Mouse (Mus musculus) lung, adult 2 months (tissue): Measurements from ENCODE around the gene Scrn3. TPM values are rescaled to one million over a fixed set of nuclear protein-coding genes. Genes with fewer than 3 reads are reported as not detected.

Experiments
- DNase-seq: peaks from one replicate; pipeline ENCODE4 v3.0.0; 2022
- H3K4me1 ChIP-seq: fragments of 200-500 bp; 2 replicates; pipeline ENCODE4 v1.6.1; 2011; ENCODE audit warnings: low read length; ENCODE audit not compliant: control insufficient read depth, insufficient read depth
- H3K4me3 ChIP-seq: fragments of 200-500 bp; replicated peaks from 2 replicates; pipeline ENCODE3; 2011; ENCODE audit warnings: low read depth, mild to moderate bottlenecking, control low read depth, low read length; ENCODE audit errors: extremely low read depth
- CTCF ChIP-seq: fragments of 200-500 bp; IDR thresholded peaks from 2 replicates; pipeline ENCODE4 v1.5.1; 2011; ENCODE audit warnings: mild to moderate bottlenecking, low read length, control low read depth; ENCODE audit not compliant: insufficient read depth
- POLR2A ChIP-seq: fragments of 200-500 bp; IDR thresholded peaks from 2 replicates; pipeline ENCODE4 v1.6.1; 2011; ENCODE audit warnings: low read depth, mild to moderate bottlenecking, control low read depth, low read length, borderline replicate concordance; ENCODE audit errors: extremely low read depth
- WGBS: fragments of 180-500 bp; shearing (Covaris S2); methylation state at CpG from one replicate; pipeline ENCODE4 v1.1.7; 2018; 5-methylcytosine and 5-hydroxymethylcytosine counted together
- polyA plus RNA-seq: library from polyadenylated mRNA; depleted of rRNA; stranded (reverse); fragments of >200 nt; gene quantifications from 2 replicates; pipeline ENCODE4 v1.2.3, GENCODE M21; 2012

The Scrn3 gene
- polyA plus RNA-seq, 1 experiment: 8.9 TPM

DNA sequence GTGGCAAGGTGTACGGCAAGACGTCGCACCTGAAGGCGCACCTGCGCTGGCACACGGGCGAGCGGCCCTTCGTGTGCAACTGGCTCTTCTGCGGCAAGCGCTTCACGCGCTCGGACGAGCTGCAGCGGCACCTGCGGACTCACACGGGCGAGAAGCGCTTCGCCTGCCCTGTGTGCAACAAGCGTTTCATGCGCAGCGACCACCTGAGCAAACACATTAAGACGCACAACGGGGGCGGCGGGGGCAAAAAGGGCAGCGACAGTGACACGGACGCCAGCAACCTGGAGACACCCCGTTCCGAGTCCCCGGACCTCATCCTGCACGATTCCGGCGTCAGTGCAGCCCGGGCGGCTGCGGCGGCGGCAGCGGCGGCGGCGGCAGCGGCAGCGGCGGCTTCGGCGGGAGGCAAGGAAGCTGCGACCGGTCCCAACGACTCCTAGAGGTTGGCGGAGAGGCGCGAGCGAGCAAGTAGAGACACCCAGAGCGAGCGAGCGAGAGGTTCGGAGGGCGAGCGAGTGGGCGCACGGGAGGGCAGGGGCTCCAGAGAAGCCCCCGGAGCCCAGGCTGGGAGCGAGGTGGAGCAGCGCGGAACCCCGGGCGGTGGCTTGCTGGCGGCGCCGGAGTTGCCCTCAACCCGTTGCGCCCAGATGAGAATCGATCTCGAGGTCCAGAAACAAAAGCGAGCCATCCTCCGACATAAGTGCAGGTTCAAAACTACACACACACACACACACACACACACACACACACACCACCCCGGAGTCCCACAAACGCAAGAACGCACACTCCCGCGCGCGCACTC, 38.1 kb upstream of the Scrn3 start:
- WGBS: 2% methylated on average over 88 of the region's 88 CpGs
- peak; percentile 63 for DNase-seq
- H3K4me1 ChIP-seq: peaks cover 17% of the 10 kb centered on the region
- no peak overlapping the region for H3K4me3 ChIP-seq
- TF ChIP-seq POLR2A (no peak), CTCF (no peak)

DNA sequence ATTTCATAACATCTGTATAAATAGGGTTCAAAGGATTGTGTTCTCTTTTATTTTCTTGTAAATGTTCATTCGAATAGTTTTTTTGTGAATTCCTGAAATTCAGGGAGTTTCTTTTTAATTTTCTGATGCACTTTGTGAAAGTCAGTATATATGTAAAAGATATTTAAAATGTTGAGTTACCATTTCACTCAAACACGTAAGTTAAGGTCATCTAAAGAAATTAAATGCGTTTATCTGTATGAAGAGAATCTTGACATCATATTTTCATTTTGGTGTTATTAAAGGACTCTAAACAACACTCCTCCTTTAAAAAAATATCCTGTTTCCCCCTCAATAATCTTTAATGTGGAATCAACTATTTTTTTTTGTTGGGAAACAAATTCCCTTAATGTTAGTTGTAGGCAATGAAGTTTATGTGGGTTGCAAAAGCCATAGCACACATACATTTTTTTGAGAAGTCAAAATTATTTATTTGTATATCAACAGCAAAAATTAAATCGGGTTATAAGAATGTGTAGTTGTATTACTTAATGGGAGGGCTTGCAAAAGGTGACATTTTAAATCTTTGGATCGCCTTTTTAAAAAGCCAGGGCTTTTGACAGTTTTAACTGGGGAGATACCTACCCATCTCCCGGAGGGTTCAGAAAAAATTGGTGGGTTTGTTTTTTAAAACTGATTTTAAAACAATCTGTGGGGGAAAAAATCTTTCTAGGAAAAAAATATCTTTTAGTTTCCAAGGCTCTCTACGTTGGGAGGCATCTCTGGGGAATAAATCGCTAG, 37.0 kb upstream of the Scrn3 start:
- no peak for DNase-seq

DNA sequence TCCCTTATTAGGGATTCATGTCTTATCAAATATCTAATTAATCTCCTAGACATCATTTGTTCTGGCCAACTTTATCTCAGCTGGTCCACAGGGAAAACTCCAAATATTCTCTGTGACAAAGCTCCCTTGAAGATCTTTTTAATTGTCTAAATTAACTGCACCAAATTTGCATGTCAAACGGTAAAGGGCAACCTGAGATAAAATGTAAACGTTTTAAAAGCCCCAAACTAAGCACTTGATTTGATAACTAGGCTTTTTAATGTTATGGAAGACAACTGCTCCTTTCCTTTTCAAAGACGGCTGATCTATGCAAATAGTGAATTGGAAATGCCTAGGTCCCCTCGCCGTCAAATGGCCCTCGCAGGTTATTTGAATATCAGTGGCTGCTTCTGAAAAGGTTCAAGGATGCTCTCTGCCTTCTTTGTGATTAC, 36.2 kb upstream of the Scrn3 start:
- TF ChIP-seq POLR2A (no peak), CTCF (no peak)
- no peak overlapping the region for H3K4me3 ChIP-seq
- H3K4me1 ChIP-seq: peaks cover 17% of the 10 kb centered on the region
- no peak for DNase-seq
- 7% methylated on average over 6 of the region's 6 CpGs for WGBS

More for the DNA sequence above, 37.0 kb upstream of the Scrn3 start:
- no peak overlapping the region for H3K4me3 ChIP-seq
- WGBS: 22% methylated on average over 8 of the region's 8 CpGs
- H3K4me1 ChIP-seq: peaks cover 17% of the 10 kb centered on the region
- TF ChIP-seq POLR2A (no peak), CTCF (no peak)

DNA sequence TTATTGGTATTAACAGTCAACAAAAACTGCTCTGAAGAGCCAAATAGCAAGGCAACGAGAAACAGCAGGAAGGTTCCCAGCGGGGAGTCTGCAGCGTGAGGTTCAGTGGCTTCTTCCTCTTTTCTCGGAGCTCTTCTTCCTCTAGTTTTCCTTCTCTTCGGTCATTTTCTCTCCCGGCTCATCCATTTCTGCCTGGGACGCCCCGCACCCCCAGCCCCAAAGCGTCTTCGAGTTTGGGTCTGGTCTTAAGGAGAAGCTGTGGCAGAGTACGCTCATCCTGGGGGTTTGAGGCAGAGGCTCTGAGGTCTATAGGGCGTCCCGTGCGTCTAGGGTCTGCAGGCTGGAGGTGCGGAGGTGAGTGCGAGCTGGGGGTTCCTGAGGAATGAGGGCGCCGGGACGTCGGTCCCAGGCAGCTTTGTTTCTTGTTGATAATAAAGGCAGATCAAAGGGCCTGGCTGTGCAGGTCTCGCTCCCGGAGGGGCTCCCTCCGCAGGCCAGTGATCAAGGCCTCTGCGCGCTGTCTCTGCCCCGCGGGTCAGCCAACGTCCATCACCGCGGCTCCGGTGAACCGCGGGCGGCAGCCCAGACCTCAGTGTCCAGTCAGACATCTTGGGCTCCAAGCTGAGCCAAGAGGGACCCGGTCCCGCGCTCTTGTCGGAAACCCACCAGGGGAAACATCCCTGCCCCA, 35.2 kb upstream of the Scrn3 start:
- 8% methylated on average over 38 of the region's 38 CpGs for WGBS
- TF ChIP-seq POLR2A: no peak
- TF ChIP-seq CTCF: no peak
- DNase-seq: peak; percentile 24
- Histone ChIP-seq H3K4me3 (no peak overlapping the region), H3K4me1 (peaks cover 13% of the 10 kb centered on the region)

DNA sequence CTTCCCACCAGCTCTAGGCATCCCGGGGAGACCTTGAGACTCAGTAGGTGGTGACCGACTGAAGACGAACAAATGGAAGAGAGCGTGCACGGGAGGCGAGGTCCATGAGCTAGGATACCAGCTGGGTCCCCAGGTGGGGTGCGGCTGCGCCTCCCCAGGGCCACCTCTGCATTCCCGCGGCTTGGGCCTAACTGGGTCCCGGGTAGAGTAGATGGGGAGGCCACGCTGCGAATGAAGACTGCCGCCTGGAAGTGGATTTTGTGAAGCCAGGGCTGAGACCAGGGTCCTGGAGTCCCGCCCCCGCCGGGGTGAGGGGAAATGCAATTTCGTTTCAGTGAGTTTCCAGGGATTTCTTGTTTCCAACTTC, 34.7 kb upstream of the Scrn3 start:
- Histone ChIP-seq H3K4me3 (no peak overlapping the region), H3K4me1 (peaks cover 13% of the 10 kb centered on the region)
- TF ChIP-seq POLR2A (no peak), CTCF (no peak)
- WGBS: 7% methylated on average over 18 of the region's 18 CpGs
- DNase-seq: peak; percentile 36

DNA sequence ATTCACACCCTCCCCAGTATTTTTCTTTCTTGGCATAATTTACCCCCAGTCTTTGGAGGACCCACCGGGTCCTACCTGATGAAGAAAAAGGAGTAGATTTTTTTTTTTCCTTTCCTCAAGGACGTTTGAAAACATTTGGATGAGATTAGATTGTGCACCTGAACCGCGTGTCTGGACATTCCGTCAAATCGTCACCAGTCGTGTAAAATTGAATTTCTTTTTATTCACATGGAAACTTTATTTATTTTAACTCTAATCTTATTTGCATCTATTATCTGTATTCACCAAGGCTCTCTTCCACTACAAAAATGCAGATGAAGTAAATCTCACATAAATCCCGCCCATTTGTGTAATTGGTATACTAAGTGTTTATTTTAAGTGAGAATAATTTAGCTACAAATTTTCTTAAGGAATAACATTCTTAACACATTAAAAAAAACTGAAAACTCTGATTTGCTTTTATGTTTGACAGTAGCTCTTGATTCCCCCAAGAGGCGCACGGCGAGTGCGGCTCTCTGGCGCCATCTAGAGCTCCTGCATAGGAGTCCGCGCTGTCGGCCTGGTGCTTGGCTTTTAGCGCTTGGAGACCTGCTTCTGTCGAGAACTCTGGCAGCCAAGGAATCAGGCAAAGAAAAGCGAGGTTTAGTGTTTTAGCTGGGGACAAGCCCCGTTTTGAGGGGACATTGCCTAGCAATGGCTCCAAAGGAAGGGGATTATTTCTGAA, 34.1 kb upstream of the Scrn3 start:
- TF ChIP-seq CTCF (peak; percentile 83), POLR2A (no peak)
- WGBS: 3% methylated on average over 20 of the region's 20 CpGs
- peaks cover 8% of the 10 kb centered on the region for H3K4me1 ChIP-seq
- DNase-seq: peak; percentile 81
- H3K4me3 ChIP-seq: no peak overlapping the region

DNA sequence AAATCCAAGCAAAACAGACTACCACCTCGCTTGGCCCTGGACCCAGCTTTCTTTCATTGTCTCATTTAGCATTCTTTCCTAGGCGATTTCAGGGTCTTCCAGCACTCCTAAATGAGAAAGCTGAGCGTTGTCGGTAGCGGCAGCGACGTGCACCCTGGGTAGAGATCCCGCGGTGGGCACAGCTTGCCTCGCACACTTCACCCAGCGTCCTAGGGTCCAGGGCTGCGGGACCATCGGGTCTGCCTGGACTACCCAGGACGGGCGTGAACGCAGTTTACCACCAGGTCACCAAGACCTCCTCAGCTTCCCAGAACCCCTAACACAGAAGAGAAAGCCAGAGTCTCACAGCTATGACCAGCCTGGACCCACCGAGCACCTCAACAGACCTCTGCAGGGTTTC, 33.5 kb upstream of the Scrn3 start:
- DNase-seq: no peak
- WGBS: 6% methylated on average over 17 of the region's 17 CpGs
- Histone ChIP-seq H3K4me3 (no peak overlapping the region), H3K4me1 (peaks cover 8% of the 10 kb centered on the region)
- TF ChIP-seq CTCF: no peak
- TF ChIP-seq POLR2A: no peak

DNA sequence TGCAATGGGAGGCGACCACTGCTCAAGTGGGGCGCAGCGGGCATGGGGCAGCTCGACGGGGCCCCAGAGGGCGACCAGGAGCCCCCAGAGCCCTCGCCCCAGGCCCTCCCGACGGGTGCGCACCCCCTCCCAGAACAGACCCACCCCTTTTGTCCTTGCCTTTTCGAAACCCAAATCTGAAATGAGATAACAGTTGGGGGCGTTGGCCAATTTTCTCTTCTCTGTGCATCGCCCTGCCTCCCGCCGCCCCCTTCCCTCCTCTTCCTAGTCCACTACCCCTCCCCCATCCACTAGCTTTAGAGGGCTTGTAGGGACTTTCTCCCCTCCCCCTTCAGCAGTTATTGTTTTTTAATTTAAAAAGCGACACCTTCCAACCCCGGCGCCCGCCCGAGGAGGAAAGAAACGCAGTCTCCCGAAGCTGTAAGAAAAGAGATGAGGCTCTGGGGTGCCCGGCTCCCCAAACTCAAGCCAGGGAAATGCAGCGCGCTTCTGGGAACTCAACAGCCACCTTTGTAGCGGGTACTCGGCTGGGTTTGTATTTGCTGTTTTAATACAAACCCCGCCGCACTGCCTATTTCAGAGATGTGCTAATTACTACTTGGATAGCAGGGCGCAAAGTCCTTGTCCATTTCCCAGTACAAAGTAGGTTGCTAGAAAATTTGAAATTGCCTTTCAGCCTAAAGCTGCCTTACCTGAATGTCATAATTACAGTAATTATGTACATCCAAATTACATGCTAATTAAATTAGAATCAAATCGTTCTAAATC, 32.9 kb upstream of the Scrn3 start:
- no peak for TF ChIP-seq POLR2A
- TF ChIP-seq CTCF: no peak
- DNase-seq: no peak
- no peak overlapping the region for H3K4me3 ChIP-seq
- peaks cover 3% of the 10 kb centered on the region for H3K4me1 ChIP-seq
- 5% methylated on average over 27 of the region's 31 CpGs for WGBS

DNA sequence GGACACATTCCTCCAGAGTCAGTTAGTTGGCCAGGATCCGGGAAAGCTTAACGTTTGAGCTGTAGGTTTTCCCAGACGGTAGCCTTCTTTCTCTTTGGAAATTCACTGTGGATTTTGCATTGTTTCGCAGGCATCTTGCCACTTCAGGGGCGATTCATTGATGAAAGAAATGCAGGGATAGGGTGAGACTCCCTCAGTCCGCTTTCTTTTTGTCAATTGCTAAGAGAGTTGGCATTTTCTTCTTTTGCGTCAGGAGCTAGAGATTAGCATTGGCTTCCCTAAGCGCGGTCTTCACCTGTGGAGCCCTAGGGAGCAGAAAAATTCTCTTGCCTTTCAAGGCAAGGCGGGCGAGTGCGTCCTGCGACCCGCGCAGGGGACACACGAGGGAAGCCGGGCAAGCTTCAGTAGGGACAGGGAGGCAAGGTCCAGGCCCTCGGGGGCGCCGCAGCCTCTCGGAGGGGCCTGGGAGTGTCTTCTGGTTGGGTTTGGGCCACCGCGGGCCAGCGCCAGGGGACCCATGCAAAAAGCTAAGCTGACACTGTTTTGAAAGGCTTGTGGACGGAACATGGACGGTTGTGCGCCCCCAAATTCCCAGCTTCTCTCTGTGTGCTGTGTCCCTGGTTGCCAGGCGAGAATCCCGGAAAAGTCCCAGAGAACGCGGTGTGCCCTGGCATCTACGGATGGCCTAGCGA, 31.9 kb upstream of the Scrn3 start:
- TF ChIP-seq CTCF (no peak), POLR2A (no peak)
- no peak overlapping the region for H3K4me3 ChIP-seq
- WGBS: 11% methylated on average over 33 of the region's 33 CpGs
- peak; percentile 20 for DNase-seq
- H3K4me1 ChIP-seq: no peaks in the 10 kb centered on the region
